ENCODE assay signal across 10 mouse cellular contexts in genomic region chr7:37482564-37482963, GRCm38 (mm10).
A peak's percentile ranks its signal among the peaks of the same experiment; 100 is the strongest.
DNase-seq lines count a peak whose midpoint lies in the region; TF ChIP-seq lines count a peak whose summit lies in the region.
"Had no signal": no experiment of that assay in that cellular context is flagged by ENCODE, and none has a peak within 500 bp of the region (broad histone marks: within the 10 kb centered on the region; RNA-seq: fewer than 3 reads in every experiment).

No protein-coding gene starts in this region.

- no peak overlapping the region for H3K27ac ChIP-seq in cerebellum, adult 2 months (ENCODE audit: insufficient read depth, low read length)
- H3K27ac ChIP-seq in left cerebral cortex, adult 2 months, result no peak overlapping the region
- H3K27ac ChIP-seq: embryonic facial prominence, embryonic 13.5 days; limb, embryonic 13.5 days had no signal

- WGBS in cerebellum, adult 2 months, result 72% methylated on average over 4 of the region's 4 CpGs

- intact Hi-C loops in left cerebral cortex, adult 2 months (cut with DNase I), result no loop called here

- no peaks in the 10 kb centered on the region for H3K4me1 ChIP-seq in cerebellum, adult 2 months (ENCODE audit: control insufficient read depth, insufficient read depth, low read length)
- H3K4me1 ChIP-seq: embryonic facial prominence, embryonic 13.5 days; limb, embryonic 13.5 days had no signal

- TF ChIP-seq CTCF in cerebellum, adult 2 months (IDR thresholded peaks at IDR 0.05; ENCODE audit: borderline replicate concordance, insufficient read depth, low read depth, low read length), result peak; percentile 40; the same call in 1 of the 2 replicates
- TF ChIP-seq CTCF in left cerebral cortex, adult 2 months (IDR thresholded peaks at IDR 0.05), result peak; percentile 33

- no peak for TF ChIP-seq POLR2A in cerebellum, adult 2 months (IDR thresholded peaks at IDR 0.05; ENCODE audit: borderline replicate concordance, insufficient read depth, low read length)

- H3K4me3 ChIP-seq in cerebellum, adult 2 months (replicated peaks; ENCODE audit: insufficient read depth, low read depth, low read length), result no peak overlapping the region
- no peak overlapping the region for H3K4me3 ChIP-seq in left cerebral cortex, adult 2 months
- H3K4me3 ChIP-seq: embryonic facial prominence, embryonic 13.5 days; limb, embryonic 13.5 days had no signal

- DNase-seq in cerebellum, adult 2 months, result peak in 1 of 2 experiments; percentile 29
- DNase-seq in cerebellum, adult 9-11 months, result no peak
- no peak for DNase-seq in left cerebral cortex, adult 2 months (ENCODE audit: extremely low spot score in 1 of 2, low spot score in 2 of 2)
- DNase-seq in left cerebral cortex, adult 8-10 months (ENCODE audit: low spot score in 2 of 2), result no peak
- DNase-seq in thymus, postnatal 14 days, result peak; percentile 53
- no peak for DNase-seq in thymus, postnatal 0 days (ENCODE audit: low spot score)
- no peak for DNase-seq in urinary bladder, adult 2 months (ENCODE audit: low spot score)
- DNase-seq in right cerebral cortex, postnatal 25 days, result no peak

- no peaks in the 10 kb centered on the region for H3K27me3 ChIP-seq in cerebellum, adult 2 months (ENCODE audit: control insufficient read depth, insufficient read depth, low read length)
